Mouse (Mus musculus) heart, embryonic 12.5 days (tissue): ENCODE results near the gene Trpv4. TPM values are rescaled to one million over a fixed set of nuclear protein-coding genes. Genes with fewer than 3 reads are reported as not detected.

Source experiments
- ATAC-seq: fragments of 200-750 bp; cut with Nextera tagmentation; 2 replicates; pipeline ENCODE4 v1.8.0; 2017; ENCODE audit warnings: moderate TSS enrichment, moderate library complexity; ENCODE audit not compliant: insufficient number of reproducible peaks, low FRiP score
- H3K27ac ChIP-seq: fragments of 300-500 bp; sonication (generic); 2 replicates; pipeline ENCODE4 v1.5.1; 2016; ENCODE audit warnings: mild to moderate bottlenecking, moderate library complexity; ENCODE audit not compliant: poor library complexity, severe bottlenecking
- H3K27me3 ChIP-seq: fragments of 300-500 bp; sonication (generic); replicated peaks from 2 replicates; pipeline ENCODE4 v1.6.1; 2016; ENCODE audit warnings: mild to moderate bottlenecking, moderate library complexity
- H3K36me3 ChIP-seq: fragments of 300-500 bp; sonication (generic); 2 replicates; pipeline ENCODE4 v1.6.1; 2016; ENCODE audit warnings: mild to moderate bottlenecking, moderate library complexity
- H3K4me1 ChIP-seq: fragments of 300-500 bp; sonication (generic); replicated peaks from 2 replicates; pipeline ENCODE4 v1.6.1; 2016; ENCODE audit warnings: mild to moderate bottlenecking
- H3K4me2 ChIP-seq: fragments of 300-500 bp; sonication (generic); 2 replicates; pipeline ENCODE4 v1.6.1; 2016; ENCODE audit warnings: mild to moderate bottlenecking, moderate library complexity
- H3K4me3 ChIP-seq: fragments of 300-500 bp; sonication (generic); 2 replicates; pipeline ENCODE4 v1.5.1; 2016; ENCODE audit warnings: mild to moderate bottlenecking
- H3K9ac ChIP-seq: fragments of 300-500 bp; sonication (generic); 2 replicates; pipeline ENCODE4 v1.6.1; 2016; ENCODE audit warnings: mild to moderate bottlenecking, moderate library complexity
- H3K9me3 ChIP-seq: fragments of 300-500 bp; sonication (generic); replicated peaks from 2 replicates; pipeline ENCODE4 v1.6.1; 2016; ENCODE audit warnings: mild to moderate bottlenecking, moderate library complexity
- WGBS: fragments of 180-500 bp; shearing (Covaris S2); methylation state at CpG from one replicate; pipeline ENCODE4 v1.1.7; 2016; 5-methylcytosine and 5-hydroxymethylcytosine counted together
- polyA plus RNA-seq: library from polyadenylated mRNA; unstranded; fragments of >200 nt; fragmentation: Nextera tagmentation; extraction: Ambion mirVana; gene quantifications from 2 replicates; pipeline ENCODE4 v1.2.1, GENCODE M21; 2016

Gene Trpv4
- polyA plus RNA-seq, 1 experiment from 2014 or later = 0.95 TPM

GRCm38 (mm10) chr5:114575010-114575409, 83.2 kb downstream of the Trpv4 start:
- H3K9me3 ChIP-seq = no peaks in the 10 kb centered on the region
- peaks cover 42% of the 10 kb centered on the region for H3K4me1 ChIP-seq
- H3K27me3 ChIP-seq = peaks cover 54% of the 10 kb centered on the region
- no peak overlapping the region for H3K4me3 ChIP-seq
- WGBS = 38% methylated on average over 11 of the region's 11 CpGs
- no peak for ATAC-seq
- H3K27ac ChIP-seq = no peak overlapping the region
- no peak overlapping the region for H3K9ac ChIP-seq
- H3K4me2 ChIP-seq = no peak overlapping the region
- no peaks in the 10 kb centered on the region for H3K36me3 ChIP-seq

GRCm38 (mm10) chr5:114573920-114574628, 84.1 kb downstream of the Trpv4 start:
- Histone ChIP-seq H3K36me3 (no peaks in the 10 kb centered on the region), H3K4me3 (no peak overlapping the region), H3K27ac (no peak overlapping the region), H3K4me1 (peaks cover 52% of the 10 kb centered on the region), H3K4me2 (no peak overlapping the region), H3K9me3 (no peaks in the 10 kb centered on the region), H3K9ac (no peak overlapping the region), H3K27me3 (peaks cover 62% of the 10 kb centered on the region)
- no peak for ATAC-seq
- WGBS = 59% methylated on average over 12 of the region's 12 CpGs

- 61% methylated on average over 2 of the region's 2 CpGs for WGBS
- H3K9ac ChIP-seq = no peak overlapping the region
- H3K36me3 ChIP-seq = no peaks in the 10 kb centered on the region
- H3K27ac ChIP-seq = no peak overlapping the region
- H3K4me3 ChIP-seq = no peak overlapping the region
- ATAC-seq = no peak
- peaks cover 62% of the 10 kb centered on the region for H3K4me1 ChIP-seq
- no peak overlapping the region for H3K4me2 ChIP-seq
- peaks cover 68% of the 10 kb centered on the region for H3K27me3 ChIP-seq
- H3K9me3 ChIP-seq = no peaks in the 10 kb centered on the region
These were observed 85.2 kb downstream of the Trpv4 start for GRCm38 (mm10) chr5:114572997-114573396.

Other genes with a start within 250 kb of the Trpv4 start
- gene Mmab, start 214.4 kb downstream of the Trpv4 start, polyA plus RNA-seq = 27.8 and 29.2 TPM in 2 replicates
- 23.3 and 24.3 TPM in 2 replicates for gene Mvk, start 214.2 kb downstream of the Trpv4 start, polyA plus RNA-seq
- 0.63 and 1.1 TPM in 2 replicates for gene Fam222a, start 90.4 kb downstream of the Trpv4 start, polyA plus RNA-seq
- 55.3 and 56.5 TPM in 2 replicates for gene Gltp, start 32.6 kb upstream of the Trpv4 start, polyA plus RNA-seq
- gene Tchp, start 49.3 kb upstream of the Trpv4 start, polyA plus RNA-seq = 9.1 and 9.4 TPM in 2 replicates
- 45.2 and 45.6 TPM in 2 replicates for gene Ankrd13a, start 116.3 kb upstream of the Trpv4 start, polyA plus RNA-seq
- gene Git2, start 117.1 kb upstream of the Trpv4 start, polyA plus RNA-seq = 33.6 and 36.4 TPM in 2 replicates
- gene 1500011B03Rik, start 165.0 kb upstream of the Trpv4 start, polyA plus RNA-seq = 53.2 and 57.5 TPM in 2 replicates
- gene 4930519G04Rik, start 195.2 kb upstream of the Trpv4 start, polyA plus RNA-seq = not detected in 2 replicates
- 0.06 TPM in 1 of 2 replicates, not detected in the other for gene Gm9936, start 200.3 kb upstream of the Trpv4 start, polyA plus RNA-seq
- gene Oasl2, start 238.5 kb upstream of the Trpv4 start, polyA plus RNA-seq = 3.8 and 4.0 TPM in 2 replicates